Mouse (Mus musculus) hindbrain, embryonic 14.5 days (tissue): ENCODE measurements around the gene Rtn1. TPM values are rescaled to one million over a fixed set of nuclear protein-coding genes. Genes with fewer than 3 reads are reported as not detected.
"Not testable (repeated sequence)": the region's sequence is repeated elsewhere in the genome, so short reads cannot be mapped to it uniquely, and the experiment has no call there.

ENCODE experiments used
- ATAC-seq: fragments of 200-750 bp; cut with Nextera tagmentation; 2 replicates; pipeline ENCODE4 v1.8.0; 2017; ENCODE audit warnings: moderate number of reproducible peaks, mild to moderate bottlenecking, moderate TSS enrichment, moderate library complexity; ENCODE audit not compliant: low FRiP score
- DNase-seq: peaks from one replicate; pipeline ENCODE4 v3.0.0-alpha.2; 2015; ENCODE audit warnings: low spot score
- H3K27ac ChIP-seq: fragments of 300-500 bp; sonication (generic); 2 replicates; pipeline ENCODE4 v1.5.1; 2014; ENCODE audit warnings: mild to moderate bottlenecking, moderate library complexity
- H3K27me3 ChIP-seq: fragments of 300-500 bp; sonication (generic); 2 replicates; pipeline ENCODE4 v1.6.1; 2014; ENCODE audit warnings: mild to moderate bottlenecking, low read length, mixed read lengths; ENCODE audit not compliant: control insufficient read depth, insufficient read depth
- H3K36me3 ChIP-seq: fragments of 300-500 bp; sonication (generic); replicated peaks from 2 replicates; pipeline ENCODE4 v1.6.1; 2014; ENCODE audit not compliant: control insufficient read depth, insufficient read depth
- H3K4me1 ChIP-seq: fragments of 300-500 bp; sonication (generic); replicated peaks from 2 replicates; pipeline ENCODE4 v1.6.1; 2014; ENCODE audit warnings: antibody characterized with exemption, low read length, mixed read lengths; ENCODE audit not compliant: control insufficient read depth, insufficient read depth
- H3K4me2 ChIP-seq: fragments of 300-500 bp; sonication (generic); replicated peaks from 2 replicates; pipeline ENCODE4 v1.6.1; 2014; ENCODE audit warnings: mild to moderate bottlenecking, moderate library complexity
- H3K4me3 ChIP-seq: fragments of 300-500 bp; sonication (generic); replicated peaks from 2 replicates; pipeline ENCODE4 v1.5.1; 2014; ENCODE audit warnings: mild to moderate bottlenecking, low read length
- H3K9ac ChIP-seq: fragments of 300-500 bp; sonication (generic); 2 replicates; pipeline ENCODE4 v1.6.1; 2014
- H3K9me3 ChIP-seq: fragments of 300-500 bp; sonication (generic); 2 replicates; pipeline ENCODE4 v1.6.1; 2016; ENCODE audit warnings: low read length; ENCODE audit not compliant: control insufficient read depth
- WGBS: fragments of 180-500 bp; shearing (Covaris S2); extraction: QIAGEN DNeasy Blood & Tissue Kit; methylation state at CpG from one replicate; pipeline ENCODE4 v1.1.7; 2014; 5-methylcytosine and 5-hydroxymethylcytosine counted together
- polyA plus RNA-seq: library from polyadenylated mRNA; unstranded; fragments of >200 nt; fragmentation: Nextera tagmentation; extraction: Ambion mirVana; gene quantifications from 2 replicates; pipeline ENCODE4 v1.2.1, GENCODE M21; 2014

Rtn1 gene
- polyA plus RNA-seq, 1 experiment from 2014 or later, result 2,853 TPM

GRCm38 (mm10) chr12:72296552-72296951 lies 112.3 kb downstream of the Rtn1 start:
- H3K9me3 ChIP-seq, result no peaks in the 10 kb centered on the region
- no peaks in the 10 kb centered on the region for H3K27me3 ChIP-seq
- 90% methylated on average over 5 of the region's 5 CpGs for WGBS
- DNase-seq, result no peak
- no peak overlapping the region for H3K9ac ChIP-seq
- H3K4me3 ChIP-seq, result no peak overlapping the region
- H3K4me2 ChIP-seq, result no peak overlapping the region
- H3K4me1 ChIP-seq, result peaks cover 3% of the 10 kb centered on the region; the same call in 1 of the 2 replicates
- no peak overlapping the region for H3K27ac ChIP-seq
- ATAC-seq, result no peak
- H3K36me3 ChIP-seq, result no peaks in the 10 kb centered on the region

GRCm38 (mm10) chr12:72293185-72293584 lies 115.7 kb downstream of the Rtn1 start:
- H3K9ac ChIP-seq, DNase-seq, ATAC-seq, H3K4me3 ChIP-seq, H3K36me3 ChIP-seq, H3K4me2 ChIP-seq, H3K27me3 ChIP-seq, H3K9me3 ChIP-seq, H3K27ac ChIP-seq, H3K4me1 ChIP-seq: not testable (repeated sequence)
- 95% methylated on average over 3 of the region's 3 CpGs for WGBS

GRCm38 (mm10) chr12:72292566-72292965 lies 116.3 kb downstream of the Rtn1 start:
- 77% methylated on average over 2 of the region's 2 CpGs for WGBS
- DNase-seq (no peak), ATAC-seq (no peak)
- no peak overlapping the region for H3K9ac ChIP-seq
- no peaks in the 10 kb centered on the region for H3K4me1 ChIP-seq
- H3K4me3 ChIP-seq, result no peak overlapping the region
- no peaks in the 10 kb centered on the region for H3K27me3 ChIP-seq
- H3K36me3 ChIP-seq, result no peaks in the 10 kb centered on the region
- no peak overlapping the region for H3K27ac ChIP-seq
- no peaks in the 10 kb centered on the region for H3K9me3 ChIP-seq
- no peak overlapping the region for H3K4me2 ChIP-seq

- Histone ChIP-seq H3K27ac (no peak overlapping the region), H3K4me3 (no peak overlapping the region), H3K27me3 (no peaks in the 10 kb centered on the region), H3K36me3 (no peaks in the 10 kb centered on the region), H3K4me1 (no peaks in the 10 kb centered on the region), H3K9me3 (no peaks in the 10 kb centered on the region), H3K4me2 (no peak overlapping the region), H3K9ac (no peak overlapping the region)
- 96% methylated on average over 4 of the region's 4 CpGs for WGBS
- DNase-seq (no peak), ATAC-seq (no peak)
Observed at GRCm38 (mm10) chr12:72291266-72291665, 117.6 kb downstream of the Rtn1 start.

GRCm38 (mm10) chr12:72288215-72288614 lies 120.6 kb downstream of the Rtn1 start:
- H3K27ac ChIP-seq, result no peak overlapping the region
- no peaks in the 10 kb centered on the region for H3K36me3 ChIP-seq
- no peak overlapping the region for H3K9ac ChIP-seq
- H3K27me3 ChIP-seq, result no peaks in the 10 kb centered on the region
- H3K9me3 ChIP-seq, result no peaks in the 10 kb centered on the region
- 54% methylated on average over 3 of the region's 3 CpGs for WGBS
- peaks cover 6% of the 10 kb centered on the region; the same call in 1 of the 2 replicates for H3K4me1 ChIP-seq
- no peak for DNase-seq
- no peak overlapping the region for H3K4me2 ChIP-seq
- no peak for ATAC-seq
- no peak overlapping the region for H3K4me3 ChIP-seq

GRCm38 (mm10) chr12:72287332-72288004 lies 121.4 kb downstream of the Rtn1 start:
- Histone ChIP-seq H3K27ac (no peak overlapping the region), H3K9ac (no peak overlapping the region), H3K36me3 (no peaks in the 10 kb centered on the region), H3K4me3 (no peak overlapping the region), H3K9me3 (no peaks in the 10 kb centered on the region), H3K4me1 (peaks cover 6% of the 10 kb centered on the region; the same call in 1 of the 2 replicates), H3K4me2 (no peak overlapping the region), H3K27me3 (no peaks in the 10 kb centered on the region)
- WGBS, result 81% methylated on average over 4 of the region's 4 CpGs
- no peak for ATAC-seq
- no peak for DNase-seq

GRCm38 (mm10) chr12:72285366-72286345 lies 123.2 kb downstream of the Rtn1 start:
- peak; percentile 57 for ATAC-seq
- H3K4me2 ChIP-seq, result no peak overlapping the region

GRCm38 (mm10) chr12:72284576-72284975 lies 124.3 kb downstream of the Rtn1 start:
- no peak overlapping the region for H3K4me3 ChIP-seq
- no peak overlapping the region for H3K9ac ChIP-seq
- DNase-seq, result no peak
- H3K27ac ChIP-seq, result no peak overlapping the region
- H3K4me1 ChIP-seq, result peaks cover 6% of the 10 kb centered on the region; the same call in 1 of the 2 replicates
- H3K9me3 ChIP-seq, result no peaks in the 10 kb centered on the region
- no peaks in the 10 kb centered on the region for H3K27me3 ChIP-seq
- 93% methylated on average over 7 of the region's 7 CpGs for WGBS
- ATAC-seq, result no peak
- no peak overlapping the region for H3K4me2 ChIP-seq
- no peaks in the 10 kb centered on the region for H3K36me3 ChIP-seq

More at GRCm38 (mm10) chr12:72285366-72286345, 123.2 kb downstream of the Rtn1 start:
- peak; percentile 70 for DNase-seq
- no peak overlapping the region for H3K4me3 ChIP-seq
- no peaks in the 10 kb centered on the region for H3K36me3 ChIP-seq
- 61% methylated on average over 25 of the region's 25 CpGs for WGBS
- no peak overlapping the region; the same call in 1 of the 2 replicates for H3K9ac ChIP-seq
- no peak overlapping the region; the same call in 1 of the 2 replicates for H3K27ac ChIP-seq
- H3K4me1 ChIP-seq, result peaks cover 6% of the 10 kb centered on the region; the same call in 1 of the 2 replicates
- H3K9me3 ChIP-seq, result no peaks in the 10 kb centered on the region
- H3K27me3 ChIP-seq, result no peaks in the 10 kb centered on the region
